Mouse (Mus musculus): Measurements from ENCODE around the gene Tmem259. TPM values are rescaled to one million over a fixed set of nuclear protein-coding genes. Genes with fewer than 3 reads are reported as not detected.
"Not testable (repeated sequence)": the region's sequence is repeated elsewhere in the genome, so short reads cannot be mapped to it uniquely, and the experiment has no call there.

Gene Tmem259
- polyA plus RNA-seq, 1 experiment from 2014 or later = 16.1 TPM

DNA sequence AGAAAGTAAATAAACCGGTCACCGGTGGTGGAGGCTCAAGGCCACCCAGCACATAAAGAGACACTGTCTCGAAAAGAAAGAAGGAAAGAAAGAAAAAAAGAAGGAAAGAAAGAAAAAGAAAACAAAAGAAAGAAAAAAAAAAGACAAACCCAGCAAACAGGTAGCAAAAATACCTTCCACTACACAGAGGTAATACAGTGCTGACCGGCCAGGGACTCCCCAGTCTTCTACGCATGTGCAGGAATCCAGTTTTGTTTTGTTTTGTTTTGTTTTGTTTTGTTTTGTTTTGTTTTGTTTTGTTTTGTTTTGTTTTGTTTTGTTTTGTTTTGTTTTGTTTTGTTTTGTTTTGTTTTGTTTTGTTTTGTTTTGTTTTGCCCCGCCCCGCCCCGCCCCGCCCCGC is 24.7 kb downstream of the Tmem259 start:
- H3K4me3 ChIP-seq (ENCODE audit: low read depth, low read length); H3K4me2 ChIP-seq (replicated peaks; ENCODE audit: low read depth, low read length); H3K27me3 ChIP-seq (ENCODE audit: control insufficient read depth, insufficient read depth, low read length); H3K9ac ChIP-seq (ENCODE audit: low read depth, low read length); H3K9me3 ChIP-seq (ENCODE audit: control insufficient read depth, low read length); H3K4me1 ChIP-seq (replicated peaks; ENCODE audit: control insufficient read depth, insufficient read depth, low read length); DNase-seq (ENCODE audit: low spot score); H3K27ac ChIP-seq (ENCODE audit: low read depth, low read length); H3K36me3 ChIP-seq (ENCODE audit: control insufficient read depth, insufficient read depth, low read length): not testable (repeated sequence)
- ATAC-seq (ENCODE audit: low FRiP score) = peak; percentile 52; the same call in 1 of the 2 replicates
- 38% methylated on average over 9 of the region's 10 CpGs for WGBS

- Histone ChIP-seq H3K9ac (ENCODE audit: low read depth, low read length) (no peak overlapping the region), H3K27ac (ENCODE audit: low read depth, low read length) (no peak overlapping the region), H3K9me3 (ENCODE audit: control insufficient read depth, low read length) (no peaks in the 10 kb centered on the region), H3K4me2 (replicated peaks; ENCODE audit: low read depth, low read length) (no peak overlapping the region), H3K36me3 (ENCODE audit: control insufficient read depth, insufficient read depth, low read length) (peaks cover 6% of the 10 kb centered on the region; the same call in 1 of the 2 replicates), H3K27me3 (ENCODE audit: control insufficient read depth, insufficient read depth, low read length) (no peaks in the 10 kb centered on the region), H3K4me3 (ENCODE audit: low read depth, low read length) (no peak overlapping the region), H3K4me1 (replicated peaks; ENCODE audit: control insufficient read depth, insufficient read depth, low read length) (peaks cover 6% of the 10 kb centered on the region; the same call in 1 of the 2 replicates)
- peak; percentile 80 for DNase-seq (ENCODE audit: low spot score)
- ATAC-seq (ENCODE audit: low FRiP score) = no peak
- 12% methylated on average over 21 of the region's 21 CpGs for WGBS
These were observed 25.9 kb downstream of the Tmem259 start for GRCm38 (mm10) chr10:79958140-79958816.

DNA sequence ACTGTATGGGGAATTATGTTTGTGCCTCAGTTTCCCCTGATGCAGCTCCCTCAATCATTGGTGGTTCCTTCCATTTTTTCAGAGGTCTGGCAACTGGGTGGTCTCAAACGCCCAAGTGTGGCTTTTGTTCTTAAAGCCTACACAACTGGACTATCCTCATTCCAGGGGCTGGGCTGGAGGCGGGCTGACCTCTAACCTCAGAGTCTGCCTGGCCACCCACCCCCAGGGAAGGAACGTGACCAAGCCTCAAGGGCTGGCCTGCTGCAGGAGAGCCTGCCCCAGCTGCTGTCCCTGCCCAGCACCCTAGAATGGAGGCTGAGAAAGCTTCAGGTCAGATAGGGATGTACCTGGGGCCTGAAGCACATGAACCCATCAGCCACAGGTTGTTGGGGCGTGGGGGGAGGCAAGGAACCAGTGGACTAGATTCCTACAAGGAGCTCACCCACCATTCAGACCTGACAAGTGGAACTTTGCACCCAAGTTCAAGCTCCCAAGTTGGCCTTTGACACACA is 27.4 kb downstream of the Tmem259 start:
- H3K9me3 ChIP-seq (ENCODE audit: control insufficient read depth, low read length) = no peaks in the 10 kb centered on the region
- no peak overlapping the region for H3K4me2 ChIP-seq (replicated peaks; ENCODE audit: low read depth, low read length)
- peaks cover 6% of the 10 kb centered on the region; the same call in 1 of the 2 replicates for H3K4me1 ChIP-seq (replicated peaks; ENCODE audit: control insufficient read depth, insufficient read depth, low read length)
- H3K36me3 ChIP-seq (ENCODE audit: control insufficient read depth, insufficient read depth, low read length) = 0 out of 2 replicates have a peak, but pooled peaks cover 4% of the 10 kb centered on the region
- H3K27ac ChIP-seq (ENCODE audit: low read depth, low read length) = no peak overlapping the region
- H3K27me3 ChIP-seq (ENCODE audit: control insufficient read depth, insufficient read depth, low read length) = no peaks in the 10 kb centered on the region
- DNase-seq (ENCODE audit: low spot score) = no peak
- WGBS = 19% methylated on average over 4 of the region's 4 CpGs
- H3K9ac ChIP-seq (ENCODE audit: low read depth, low read length) = no peak overlapping the region
- no peak overlapping the region for H3K4me3 ChIP-seq (ENCODE audit: low read depth, low read length)
- no peak for ATAC-seq (ENCODE audit: low FRiP score)

GRCm38 (mm10) chr10:79955691-79956090 is 28.4 kb downstream of the Tmem259 start:
- ATAC-seq (ENCODE audit: low FRiP score) = no peak
- DNase-seq (ENCODE audit: low spot score) = no peak
- H3K4me2 ChIP-seq (replicated peaks; ENCODE audit: low read depth, low read length) = no peak overlapping the region
- no peaks in the 10 kb centered on the region for H3K27me3 ChIP-seq (ENCODE audit: control insufficient read depth, insufficient read depth, low read length)
- 77% methylated on average over 9 of the region's 9 CpGs for WGBS
- 0 out of 2 replicates have a peak, but pooled peaks cover 6% of the 10 kb centered on the region for H3K36me3 ChIP-seq (ENCODE audit: control insufficient read depth, insufficient read depth, low read length)
- no peaks in the 10 kb centered on the region for H3K9me3 ChIP-seq (ENCODE audit: control insufficient read depth, low read length)
- no peak overlapping the region for H3K4me3 ChIP-seq (ENCODE audit: low read depth, low read length)
- no peak overlapping the region for H3K27ac ChIP-seq (ENCODE audit: low read depth, low read length)
- H3K9ac ChIP-seq (ENCODE audit: low read depth, low read length) = no peak overlapping the region
- H3K4me1 ChIP-seq (replicated peaks; ENCODE audit: control insufficient read depth, insufficient read depth, low read length) = peaks cover 2% of the 10 kb centered on the region; the same call in 1 of the 2 replicates

- DNase-seq (ENCODE audit: low spot score) (no peak), ATAC-seq (ENCODE audit: low FRiP score) (no peak)
- Histone ChIP-seq H3K9ac (ENCODE audit: low read depth, low read length) (no peak overlapping the region), H3K4me1 (replicated peaks; ENCODE audit: control insufficient read depth, insufficient read depth, low read length) (no peaks in the 10 kb centered on the region), H3K36me3 (ENCODE audit: control insufficient read depth, insufficient read depth, low read length) (0 out of 2 replicates have a peak, but pooled peaks cover 6% of the 10 kb centered on the region), H3K4me3 (ENCODE audit: low read depth, low read length) (no peak overlapping the region), H3K9me3 (ENCODE audit: control insufficient read depth, low read length) (no peaks in the 10 kb centered on the region), H3K27ac (ENCODE audit: low read depth, low read length) (no peak overlapping the region), H3K27me3 (ENCODE audit: control insufficient read depth, insufficient read depth, low read length) (no peaks in the 10 kb centered on the region), H3K4me2 (replicated peaks; ENCODE audit: low read depth, low read length) (no peak overlapping the region)
- 86% methylated on average over 6 of the region's 6 CpGs for WGBS
These were observed 30.2 kb downstream of the Tmem259 start for GRCm38 (mm10) chr10:79953946-79954345.

DNA sequence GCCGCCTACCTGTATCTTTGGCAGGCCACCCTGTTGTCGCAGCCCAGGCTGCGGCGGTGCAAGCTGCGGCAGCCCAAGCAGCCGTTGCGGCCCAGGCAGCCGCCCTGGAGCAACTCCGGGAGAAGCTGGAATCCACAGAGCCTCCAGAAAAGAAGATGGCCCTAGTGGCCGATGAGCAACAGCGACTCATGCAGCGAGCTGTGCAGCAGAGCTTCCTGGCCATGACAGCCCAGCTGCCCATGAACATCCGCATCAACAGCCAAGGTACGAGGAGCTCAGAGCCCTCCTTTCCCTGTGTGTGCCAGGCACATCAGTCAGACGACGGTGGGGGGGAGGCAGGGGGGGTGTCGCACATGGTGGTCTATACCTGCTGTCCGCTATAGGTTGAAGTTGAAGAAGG is 33.5 kb downstream of the Tmem259 start:
- ATAC-seq (ENCODE audit: low FRiP score) = no peak
- H3K36me3 ChIP-seq (ENCODE audit: control insufficient read depth, insufficient read depth, low read length) = 0 out of 2 replicates have a peak, but pooled peaks cover 6% of the 10 kb centered on the region
- no peak overlapping the region for H3K27ac ChIP-seq (ENCODE audit: low read depth, low read length)
- H3K27me3 ChIP-seq (ENCODE audit: control insufficient read depth, insufficient read depth, low read length) = no peaks in the 10 kb centered on the region
- 84% methylated on average over 18 of the region's 18 CpGs for WGBS
- no peak overlapping the region for H3K4me2 ChIP-seq (replicated peaks; ENCODE audit: low read depth, low read length)
- H3K4me3 ChIP-seq (ENCODE audit: low read depth, low read length) = no peak overlapping the region
- no peak overlapping the region for H3K9ac ChIP-seq (ENCODE audit: low read depth, low read length)
- H3K9me3 ChIP-seq (ENCODE audit: control insufficient read depth, low read length) = no peaks in the 10 kb centered on the region
- peaks cover 12% of the 10 kb centered on the region for H3K4me1 ChIP-seq (replicated peaks; ENCODE audit: control insufficient read depth, insufficient read depth, low read length)
- no peak for DNase-seq (ENCODE audit: low spot score)

DNA sequence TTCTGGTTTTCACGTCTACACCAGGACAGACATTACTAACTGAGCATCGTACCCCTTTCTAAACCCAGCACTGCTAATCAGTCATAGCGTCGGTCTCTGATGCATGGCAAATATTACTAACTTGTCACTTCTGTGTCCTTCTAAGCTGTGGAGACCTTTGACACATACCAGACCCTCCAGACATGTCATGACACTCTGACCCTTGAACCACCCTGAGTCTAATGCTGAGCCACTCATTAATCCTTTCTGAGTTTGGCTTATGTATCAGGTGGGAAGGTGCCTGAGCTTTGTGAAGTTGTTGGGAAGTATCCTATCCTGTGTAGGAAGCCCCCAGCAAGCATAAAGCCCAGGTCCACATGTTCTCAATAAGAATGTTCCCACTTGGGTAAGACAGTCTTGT is 34.3 kb downstream of the Tmem259 start:
- no peak for DNase-seq (ENCODE audit: low spot score)
- H3K9ac ChIP-seq (ENCODE audit: low read depth, low read length) = no peak overlapping the region
- H3K36me3 ChIP-seq (ENCODE audit: control insufficient read depth, insufficient read depth, low read length) = 0 out of 2 replicates have a peak, but pooled peaks cover 6% of the 10 kb centered on the region
- H3K9me3 ChIP-seq (ENCODE audit: control insufficient read depth, low read length) = no peaks in the 10 kb centered on the region
- H3K4me3 ChIP-seq (ENCODE audit: low read depth, low read length) = no peak overlapping the region
- no peak overlapping the region for H3K4me2 ChIP-seq (replicated peaks; ENCODE audit: low read depth, low read length)
- WGBS = 86% methylated on average over 4 of the region's 4 CpGs
- ATAC-seq (ENCODE audit: low FRiP score) = no peak
- H3K27me3 ChIP-seq (ENCODE audit: control insufficient read depth, insufficient read depth, low read length) = no peaks in the 10 kb centered on the region
- H3K4me1 ChIP-seq (replicated peaks; ENCODE audit: control insufficient read depth, insufficient read depth, low read length) = peaks cover 16% of the 10 kb centered on the region
- H3K27ac ChIP-seq (ENCODE audit: low read depth, low read length) = no peak overlapping the region

DNA sequence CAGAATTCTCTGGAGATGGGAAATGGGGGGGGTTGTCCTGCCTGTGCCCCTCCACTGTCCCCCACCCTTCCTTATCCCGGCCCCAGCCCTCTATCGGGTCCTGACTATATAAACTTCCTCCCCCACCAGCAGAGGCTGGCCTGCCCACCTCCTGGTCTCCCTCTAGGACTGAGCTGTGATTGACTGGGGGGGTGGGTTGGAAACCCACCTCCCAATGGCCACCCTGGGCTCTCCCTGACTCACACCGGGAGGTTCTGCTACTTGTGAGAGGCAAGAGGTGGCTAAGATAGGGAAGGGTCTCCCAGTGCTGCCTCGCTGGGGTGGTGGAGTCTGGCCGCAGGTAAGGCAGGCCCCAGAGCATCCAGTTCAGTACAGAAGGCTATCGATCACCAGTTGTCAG is 36.6 kb downstream of the Tmem259 start:
- H3K9ac ChIP-seq (ENCODE audit: low read depth, low read length) = no peak overlapping the region
- DNase-seq (ENCODE audit: low spot score) (no peak), ATAC-seq (ENCODE audit: low FRiP score) (no peak)
- H3K36me3 ChIP-seq (ENCODE audit: control insufficient read depth, insufficient read depth, low read length) = 0 out of 2 replicates have a peak, but pooled peaks cover 3% of the 10 kb centered on the region
- 69% methylated on average over 6 of the region's 6 CpGs for WGBS
- peaks cover 16% of the 10 kb centered on the region for H3K4me1 ChIP-seq (replicated peaks; ENCODE audit: control insufficient read depth, insufficient read depth, low read length)
- H3K27ac ChIP-seq (ENCODE audit: low read depth, low read length) = peak overlapping the region; percentile 58; the same call in 1 of the 2 replicates
- no peaks in the 10 kb centered on the region for H3K27me3 ChIP-seq (ENCODE audit: control insufficient read depth, insufficient read depth, low read length)
- no peak overlapping the region for H3K4me2 ChIP-seq (replicated peaks; ENCODE audit: low read depth, low read length)
- no peak overlapping the region for H3K4me3 ChIP-seq (ENCODE audit: low read depth, low read length)
- H3K9me3 ChIP-seq (ENCODE audit: control insufficient read depth, low read length) = no peaks in the 10 kb centered on the region
